Mouse (Mus musculus) T-cell, adult 2 months (primary cell): ENCODE measurements around the gene Zar1l.

Experiments used
- DNase-seq: peaks from one replicate; pipeline ENCODE4 v3.0.0; 2022; ENCODE audit warnings: low spot score

Gene Zar1l

DNA sequence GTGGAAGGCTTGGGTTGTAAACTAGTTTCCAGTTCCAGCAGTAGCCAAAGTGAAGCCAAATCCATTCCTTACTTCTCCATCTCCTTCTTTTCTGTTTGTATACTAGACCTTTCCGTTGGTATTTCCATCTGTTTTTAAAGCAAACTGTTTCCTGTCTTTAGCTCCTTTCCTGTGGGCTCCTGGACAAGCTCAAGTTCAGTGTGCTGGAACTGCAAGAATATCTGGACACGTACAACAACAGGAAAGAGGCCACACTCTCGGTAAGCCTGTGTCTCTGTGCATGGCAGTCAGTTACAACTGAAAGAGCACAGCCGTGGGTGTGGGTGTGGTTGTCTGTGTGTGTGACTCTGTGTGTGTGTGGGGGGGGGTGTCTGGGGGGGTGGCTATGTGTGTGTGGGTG is 39.4 kb downstream of the Zar1l start:
- no peak for DNase-seq

DNA sequence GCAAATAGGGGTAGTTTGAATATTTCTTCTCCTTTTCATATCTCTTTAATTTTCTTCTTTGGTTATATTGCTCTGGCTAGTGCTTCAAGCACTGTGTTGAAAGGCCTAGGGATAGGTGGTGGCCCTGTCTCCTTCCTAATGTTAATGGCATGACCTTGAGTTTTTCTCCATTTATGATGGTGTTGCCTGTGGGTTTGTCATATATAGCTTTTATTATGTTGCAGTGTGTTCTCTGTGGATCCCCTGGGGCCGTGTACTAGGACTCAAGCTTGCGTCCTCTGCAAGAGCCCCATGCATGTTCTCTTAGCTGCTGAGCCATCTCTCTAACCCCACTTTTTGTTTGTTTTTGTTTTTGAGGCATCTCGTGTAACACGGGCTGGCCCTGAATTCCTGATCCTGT is 40.6 kb downstream of the Zar1l start:
- DNase-seq: no peak

DNA sequence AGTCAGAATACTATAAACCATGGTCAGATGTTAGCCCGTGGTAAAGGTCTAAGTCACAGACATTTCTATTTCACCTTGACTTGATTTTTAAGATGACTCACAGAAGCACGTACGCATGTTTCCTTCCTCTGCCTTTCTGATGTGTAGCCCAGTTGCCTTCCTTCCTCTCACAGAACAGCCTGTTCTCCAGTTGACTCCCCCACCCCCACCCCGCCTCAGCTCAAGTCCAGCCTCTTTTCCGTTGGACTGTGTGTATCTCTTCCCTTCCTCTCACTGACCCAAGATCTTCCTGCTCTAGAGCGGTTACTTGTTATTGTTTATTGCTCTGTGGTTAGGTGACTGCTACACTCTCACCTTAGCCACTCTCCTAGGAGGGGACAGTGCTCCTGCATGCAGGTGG is 49.5 kb downstream of the Zar1l start:
- DNase-seq: no peak

DNA sequence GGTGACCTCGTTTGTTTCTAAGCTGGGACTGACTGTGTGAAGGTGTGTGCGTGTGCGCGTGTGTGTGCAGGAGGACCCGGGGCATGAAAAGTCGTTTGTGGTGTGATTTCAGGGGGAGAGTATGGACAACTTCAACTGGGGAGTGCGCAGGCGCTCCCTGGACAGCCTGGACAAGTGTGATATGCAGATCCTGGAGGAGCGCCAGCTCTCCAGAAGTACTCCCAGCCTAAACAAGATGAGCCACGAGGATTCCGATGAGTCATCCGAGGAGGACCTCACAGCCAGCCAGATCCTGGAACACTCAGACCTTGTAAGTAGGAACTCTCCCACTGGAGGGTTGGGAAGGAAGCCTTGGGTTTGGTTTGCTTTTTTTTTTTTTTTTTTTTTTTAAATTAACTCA is 51.8 kb downstream of the Zar1l start:
- no peak for DNase-seq

DNA sequence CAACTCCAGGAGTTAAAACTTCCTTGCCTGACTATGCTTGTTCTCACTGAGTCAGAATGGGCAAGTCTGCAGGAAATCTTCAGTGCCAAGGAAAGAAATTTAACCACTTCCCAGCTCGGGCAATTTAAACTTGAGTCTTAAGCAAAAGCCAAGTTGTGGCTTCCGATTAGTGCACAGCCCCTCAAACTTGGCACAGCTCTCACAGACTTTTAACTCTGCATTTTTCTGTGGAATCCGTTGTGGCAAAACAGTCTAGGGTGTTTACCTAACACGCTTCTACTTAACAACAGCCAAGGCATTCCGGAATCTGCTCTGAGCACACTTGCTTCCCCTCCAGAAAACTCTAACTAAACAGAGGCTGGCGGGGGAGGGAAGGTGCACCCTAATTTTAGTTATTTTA is 52.7 kb downstream of the Zar1l start:
- DNase-seq: no peak

DNA sequence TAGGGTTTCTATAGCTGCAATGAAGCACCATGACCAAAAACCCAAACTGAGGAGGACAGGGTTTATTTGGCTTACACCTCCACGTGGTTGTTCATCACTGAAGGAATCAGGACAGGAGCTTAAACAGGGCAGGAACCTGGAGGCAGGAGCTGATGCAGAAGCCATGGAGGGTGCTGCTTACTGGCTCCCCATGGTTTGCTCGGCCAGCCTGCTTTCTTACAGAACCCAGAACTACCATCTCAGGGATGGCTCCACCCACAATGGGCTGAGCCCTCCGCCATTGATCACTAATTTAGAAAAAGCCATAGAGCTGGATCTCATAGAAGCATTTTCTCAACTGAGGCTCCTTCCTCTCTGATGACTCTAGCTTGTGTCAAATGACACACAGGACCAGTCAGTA is 53.2 kb downstream of the Zar1l start:
- no peak for DNase-seq

DNA sequence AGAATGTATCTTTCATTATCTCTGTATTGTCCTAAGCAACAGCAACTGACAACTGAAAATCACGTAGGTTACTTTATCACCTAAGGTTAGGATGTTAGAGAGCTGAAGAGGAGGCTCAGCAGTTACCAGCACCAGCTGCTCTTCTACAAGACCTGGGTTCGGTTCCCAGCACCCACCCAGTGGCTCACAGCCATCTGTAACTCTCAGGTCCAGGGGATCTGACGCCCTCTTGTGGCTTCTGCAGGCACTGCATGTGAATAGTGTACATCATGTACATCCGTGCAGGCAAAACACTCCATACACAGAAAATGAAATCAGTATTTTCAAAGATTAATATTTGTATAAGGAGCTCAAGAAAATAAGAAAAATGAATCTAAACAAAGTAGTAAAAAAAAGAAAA is 58.2 kb downstream of the Zar1l start:
- DNase-seq: no peak

DNA sequence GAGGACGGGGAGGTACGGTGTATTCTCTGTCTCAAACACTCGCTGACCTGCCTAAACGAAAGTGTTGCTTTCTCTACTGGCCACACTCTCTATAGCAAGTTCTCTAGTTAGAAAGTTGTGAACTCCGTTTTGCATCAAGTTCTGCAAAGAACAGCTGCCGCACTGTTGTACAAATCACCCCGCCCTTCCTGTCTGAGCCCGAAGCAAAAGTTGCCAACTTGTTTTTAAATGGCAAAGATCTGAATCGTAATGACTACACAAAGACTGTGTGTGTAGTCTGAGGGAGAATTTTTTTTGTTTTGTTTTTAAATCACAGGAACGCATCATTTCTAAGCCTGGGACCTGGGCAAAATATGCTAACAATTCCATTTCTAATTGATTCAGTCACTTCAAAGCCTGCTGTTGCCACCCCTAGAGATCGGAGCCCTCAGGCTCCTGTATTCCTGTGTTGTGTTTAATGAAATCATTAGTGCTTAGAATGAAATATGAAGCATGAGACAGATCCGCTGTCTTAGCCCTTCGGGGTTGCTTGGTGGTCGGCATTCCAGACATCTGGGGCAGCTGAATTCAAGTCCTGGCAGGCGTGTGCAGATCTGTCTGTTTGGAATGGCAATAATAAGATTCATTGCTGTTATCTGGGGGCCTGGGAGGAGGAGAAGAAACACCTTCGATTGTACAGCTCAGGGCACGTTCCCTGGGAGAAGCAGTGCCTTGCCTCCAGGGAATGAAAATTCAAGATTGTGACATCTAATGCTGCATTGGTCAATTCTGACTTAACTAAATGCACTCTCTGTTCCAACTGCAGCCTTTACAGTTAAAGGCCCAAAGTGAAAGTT is 59.8 kb downstream of the Zar1l start:
- DNase-seq: peak; percentile 4

DNA sequence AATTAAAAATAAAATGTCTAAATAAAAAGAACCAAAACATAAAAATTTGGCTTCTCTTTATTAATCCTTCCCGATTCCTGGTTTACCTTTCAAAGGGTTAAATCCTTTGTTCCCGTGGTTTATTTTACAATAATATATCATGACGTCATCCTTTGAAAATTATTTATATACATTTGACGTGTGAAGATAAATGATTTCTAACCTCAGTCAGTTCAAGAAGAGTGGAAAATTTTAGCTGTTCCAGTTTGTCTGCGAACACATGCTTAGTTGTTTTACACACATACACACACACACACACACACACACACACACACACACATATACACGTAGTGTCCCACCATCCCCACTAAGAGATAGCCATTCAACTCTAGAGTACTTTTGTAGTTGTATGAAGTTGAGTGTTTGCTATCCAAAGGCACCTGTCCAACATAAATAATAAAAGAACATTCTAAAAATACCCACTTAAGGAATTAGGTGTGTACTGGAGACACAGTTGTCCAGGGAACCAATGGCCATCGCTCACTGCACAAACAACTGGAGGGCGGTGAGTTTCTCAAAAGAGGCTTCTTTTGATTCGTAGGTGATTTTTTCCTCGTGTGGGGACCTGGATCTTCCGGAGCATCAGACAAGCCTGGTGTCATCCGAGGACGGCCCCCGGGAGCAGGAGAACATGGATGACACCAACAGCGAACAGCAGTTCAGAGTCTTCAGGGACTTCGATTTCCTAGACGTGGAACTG is 60.6 kb downstream of the Zar1l start:
- no peak for DNase-seq
